Mouse (Mus musculus): ENCODE data around the gene Vmn2r21. TPM values are rescaled to one million over a fixed set of nuclear protein-coding genes. Genes with fewer than 3 reads are reported as not detected.

Vmn2r21 gene
- not detected for total RNA-seq (2023)

DNA sequence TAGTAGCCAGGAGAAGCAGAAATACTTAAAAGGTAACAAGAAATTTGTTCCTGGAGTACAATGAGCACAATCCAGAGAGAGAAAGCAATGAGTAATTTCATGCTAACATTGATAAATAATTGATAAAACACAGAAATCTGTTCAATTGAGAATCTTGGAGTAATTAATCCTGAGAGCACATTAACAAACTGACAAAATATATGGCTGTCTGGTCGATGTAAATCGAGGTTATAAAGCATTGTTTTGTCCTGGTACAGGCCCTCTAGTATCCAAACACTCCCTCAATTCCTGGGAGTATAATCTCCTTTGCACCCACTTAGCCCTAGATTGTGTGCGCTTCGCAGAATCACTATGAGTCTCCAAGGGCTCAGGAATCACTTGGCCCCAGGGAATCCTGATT is at the start of gene Vmn2r21:
TSS of gene Vmn2r21 (minus strand) at position 101 of the 400 bp plus-strand sequence.

Other genes starting within 250 kb of the Vmn2r21 start
- 1.7 TPM for gene Clec4e, start 243.5 kb downstream of the Vmn2r21 start, total RNA-seq (2023)
- gene Vmn2r19, start 225.1 kb downstream of the Vmn2r21 start, total RNA-seq (2023) = not detected
- gene Vmn2r20, start 115.3 kb downstream of the Vmn2r21 start, total RNA-seq (2023) = not detected
- not detected for gene Vmn2r22, start 117.3 kb upstream of the Vmn2r21 start, total RNA-seq (2023)
- gene Vmn2r23, start 169.3 kb upstream of the Vmn2r21 start, total RNA-seq (2023) = not detected
- not detected for gene Vmn2r24, start 245.5 kb upstream of the Vmn2r21 start, total RNA-seq (2023)

All from CD4-positive naive resting alpha-beta T cell, adult 57 days (primary cell).